Mouse (Mus musculus): ENCODE results near the gene Fgf15.
"Not testable (repeated sequence)": the region's sequence is repeated elsewhere in the genome, so short reads cannot be mapped to it uniquely, and the experiment has no call there.

The Fgf15 gene

DNA sequence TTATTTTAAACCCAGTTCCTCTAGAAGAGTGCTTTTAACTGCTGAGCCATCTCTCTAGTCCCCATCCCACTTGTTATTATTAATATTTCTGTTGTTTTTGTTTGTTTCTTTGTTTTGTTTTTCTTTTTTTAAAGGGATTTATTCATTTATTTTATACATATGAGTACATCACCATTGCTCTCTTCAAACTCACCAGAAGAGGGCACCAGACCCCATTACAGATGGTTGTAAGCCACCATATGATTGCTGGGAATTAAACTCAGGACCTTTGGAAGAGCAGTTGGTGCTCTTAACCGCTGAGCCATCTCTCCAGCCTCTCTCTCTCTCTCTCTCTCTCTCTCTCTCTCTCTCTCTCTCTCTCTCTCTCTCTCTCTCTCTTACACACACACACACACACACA lies 5.7 kb upstream of the Fgf15 start:
- not testable (repeated sequence) for DNase-seq (ENCODE audit: low read depth)

GRCm38 (mm10) chr7:144891863-144892262 lies 4.5 kb upstream of the Fgf15 start:
- no peak for DNase-seq (ENCODE audit: low read depth)

- DNase-seq (ENCODE audit: low read depth): no peak
Measured at GRCm38 (mm10) chr7:144892322-144892721, 4.0 kb upstream of the Fgf15 start.

DNA sequence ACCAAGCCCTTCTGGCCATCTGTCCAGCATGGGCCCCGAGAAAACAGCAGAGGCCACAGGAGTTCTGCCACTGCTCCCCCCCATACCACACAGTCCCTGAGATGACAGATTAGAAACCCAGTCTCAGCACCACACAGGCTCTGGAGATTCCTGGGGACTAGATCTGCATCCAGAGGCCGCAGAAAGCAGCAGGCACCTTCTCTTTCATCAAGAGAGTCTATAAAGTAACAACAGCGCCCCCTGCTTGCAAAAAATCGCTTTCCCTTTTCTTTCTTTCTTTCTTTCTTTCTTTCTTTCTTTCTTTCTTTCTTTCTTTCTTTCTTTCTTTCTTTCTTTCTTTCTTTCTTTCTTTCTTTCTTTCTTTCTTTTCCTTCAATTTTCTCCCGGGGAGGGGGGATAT lies 2.1 kb upstream of the Fgf15 start:
- peak; percentile 17 for DNase-seq (ENCODE audit: low read depth)

- DNase-seq (ENCODE audit: low read depth): no peak
Measured at GRCm38 (mm10) chr7:144894706-144895105, 1.6 kb upstream of the Fgf15 start.

GRCm38 (mm10) chr7:144895305-144896111 lies 823 bp upstream of the Fgf15 start:
- peak; percentile 60 for DNase-seq (ENCODE audit: low read depth)

DNA sequence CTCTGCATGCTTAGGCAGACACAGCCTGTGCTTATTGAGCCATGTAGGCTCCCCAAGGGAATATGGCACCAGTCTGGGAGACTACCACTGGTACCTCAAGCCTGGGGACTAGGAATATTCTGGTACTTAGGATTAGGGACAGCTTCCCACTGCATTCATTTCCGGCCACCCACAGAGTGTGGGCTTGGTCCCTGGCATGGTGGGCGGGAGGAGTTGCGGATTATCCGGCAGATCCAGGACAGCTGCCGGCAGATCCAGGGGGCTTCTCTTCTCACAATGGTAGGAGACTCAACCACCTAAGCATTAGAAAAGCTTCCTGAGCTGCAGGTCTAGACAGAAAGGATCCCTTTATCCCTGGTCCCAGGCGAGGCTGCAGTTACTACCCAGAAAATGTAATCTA lies 2.2 kb downstream of the Fgf15 start:
- DNase-seq (ENCODE audit: low read depth): no peak

- not testable (repeated sequence) for DNase-seq (ENCODE audit: low read depth)
Measured at GRCm38 (mm10) chr7:144905514-144905913, 9.2 kb downstream of the Fgf15 start.

- peak; percentile 82 for DNase-seq (ENCODE audit: low read depth)
Measured at GRCm38 (mm10) chr7:144906708-144907397, 10.5 kb downstream of the Fgf15 start.

DNA sequence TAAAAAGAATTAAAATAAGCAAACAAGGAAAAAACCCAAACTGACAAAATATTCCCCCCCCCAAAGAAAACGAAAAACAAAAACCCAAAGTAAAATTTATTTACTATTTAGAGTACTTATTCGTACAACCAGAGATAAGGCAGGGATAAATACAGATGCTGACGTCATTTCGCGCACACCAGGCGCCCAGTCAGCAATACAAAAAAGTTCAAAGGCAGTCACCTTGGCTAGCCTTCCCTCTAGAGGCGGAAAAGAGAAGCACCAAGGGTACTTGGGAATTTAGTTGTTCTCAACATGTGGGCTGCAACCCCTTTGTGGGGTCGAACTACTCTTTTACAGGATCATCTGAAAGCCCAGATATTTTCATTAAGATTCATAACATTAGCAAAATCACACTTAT lies 11.5 kb downstream of the Fgf15 start:
- peak; percentile 66 for DNase-seq (ENCODE audit: low read depth)

DNA sequence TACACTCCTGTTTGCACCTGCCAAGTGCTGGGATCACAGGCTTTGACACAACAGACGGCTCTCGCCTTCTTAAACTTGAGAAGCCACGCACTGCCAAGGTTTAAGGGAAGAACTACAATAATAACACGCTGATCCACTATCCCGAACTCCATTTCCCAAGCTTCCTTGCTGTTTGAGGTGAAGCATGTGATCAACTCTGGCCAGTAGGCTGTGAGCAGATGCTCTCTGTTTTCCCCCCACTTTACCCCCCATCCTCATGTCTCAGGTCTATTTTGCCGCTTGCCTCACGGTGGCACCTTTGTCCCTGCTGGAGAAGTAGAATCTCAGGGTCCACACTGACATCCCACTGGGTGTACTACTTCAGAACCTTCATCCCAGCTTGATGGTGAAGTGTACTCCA lies 12.4 kb downstream of the Fgf15 start:
- DNase-seq (ENCODE audit: low read depth): no peak

DNA sequence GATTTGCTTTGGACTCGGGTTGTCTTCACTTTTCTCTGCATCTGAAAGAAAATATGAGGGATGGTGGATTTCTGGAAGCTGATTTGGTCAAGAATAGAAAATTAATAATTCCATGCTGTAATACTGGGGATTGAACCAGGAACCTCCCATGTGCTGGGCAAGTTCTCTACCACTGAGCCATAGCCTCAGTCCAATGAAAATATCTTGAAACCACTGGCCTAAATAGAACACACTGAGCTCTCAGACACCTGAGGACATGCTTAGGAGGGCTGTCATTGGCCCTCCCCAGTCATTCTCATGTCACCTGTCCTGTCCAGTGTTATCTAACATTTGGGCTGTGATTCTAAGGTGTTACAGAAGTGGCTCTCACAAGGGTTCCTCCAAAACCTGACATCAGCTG lies 14.8 kb downstream of the Fgf15 start:
- no peak for DNase-seq (ENCODE audit: low read depth)

DNA sequence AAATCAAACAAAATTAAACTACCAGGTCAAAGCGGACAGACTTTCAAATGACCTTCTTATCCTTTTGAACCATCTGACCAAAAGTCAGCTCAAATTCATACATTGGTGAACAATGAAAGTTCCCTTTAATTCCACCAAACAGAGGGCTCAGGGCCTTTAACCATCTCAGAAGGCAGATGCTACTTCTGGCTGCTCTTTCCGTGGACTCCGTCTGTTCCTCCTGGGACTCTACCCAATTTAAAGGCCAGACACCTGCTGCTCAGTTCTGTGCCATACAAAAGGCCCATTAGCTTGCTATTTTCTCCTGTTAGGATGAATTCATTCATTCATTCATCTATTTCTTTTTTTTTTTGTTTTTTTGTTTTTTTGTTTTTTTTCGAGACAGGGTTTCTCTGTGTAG lies 16.6 kb downstream of the Fgf15 start:
- DNase-seq (ENCODE audit: low read depth): no peak

GRCm38 (mm10) chr7:144914296-144914947 lies 18.1 kb downstream of the Fgf15 start:
- DNase-seq (ENCODE audit: low read depth): peak; percentile 65

GRCm38 (mm10) chr7:144914948-144915750 lies 18.8 kb downstream of the Fgf15 start, which contains the start of gene LTO1:
TSS of gene LTO1 (plus strand) at chr7:144915100.
- DNase-seq (ENCODE audit: low read depth): peak; percentile 97

GRCm38 (mm10) chr7:144918823-144919222 lies 22.5 kb downstream of the Fgf15 start:
- no peak for DNase-seq (ENCODE audit: low read depth)

GRCm38 (mm10) chr7:144927591-144927990 lies 31.3 kb downstream of the Fgf15 start:
- DNase-seq (ENCODE audit: low read depth): no peak

DNA sequence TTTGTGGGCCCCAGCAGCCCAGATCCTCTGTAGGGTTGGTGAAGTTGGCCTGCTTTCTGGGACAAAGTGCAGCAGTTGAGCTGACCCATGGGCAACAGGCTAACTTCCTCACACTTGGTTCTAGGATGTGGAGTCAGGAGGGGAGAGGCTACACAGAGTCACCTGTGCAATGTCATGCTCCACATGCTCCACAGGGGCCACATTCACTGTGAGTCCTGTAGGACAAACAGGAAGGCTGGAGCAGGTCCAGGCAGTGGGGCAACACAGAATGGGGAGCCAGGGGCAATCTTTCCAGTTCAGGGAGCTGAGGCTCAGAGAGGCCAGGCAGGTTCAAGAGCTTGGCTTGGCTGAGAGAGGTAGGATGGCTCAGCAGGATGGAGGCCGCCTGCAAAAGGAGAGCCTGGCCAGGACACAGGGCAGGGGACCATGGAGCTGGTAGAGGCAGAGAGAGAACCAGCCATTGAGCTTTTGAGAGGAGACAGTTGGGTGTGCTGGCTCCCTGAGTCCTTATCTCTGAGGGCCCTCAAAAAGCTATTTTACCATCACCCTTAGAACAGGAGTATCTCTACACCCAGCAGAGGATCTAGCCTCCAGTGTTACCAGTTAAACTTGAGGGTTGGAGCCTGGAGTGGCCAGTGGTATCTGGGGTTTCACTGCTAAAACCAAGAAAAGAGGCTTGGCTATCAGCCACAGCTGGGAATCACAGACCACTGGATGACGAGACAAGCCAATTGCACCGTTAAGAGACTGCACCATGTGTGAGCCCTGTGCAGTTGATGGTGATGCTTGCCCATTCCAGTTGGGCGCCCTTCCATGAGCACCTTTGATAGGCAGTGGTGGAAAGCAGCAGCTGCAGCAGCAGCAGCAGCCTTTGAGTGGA lies 31.9 kb downstream of the Fgf15 start:
- no peak for DNase-seq (ENCODE audit: low read depth)

DNA sequence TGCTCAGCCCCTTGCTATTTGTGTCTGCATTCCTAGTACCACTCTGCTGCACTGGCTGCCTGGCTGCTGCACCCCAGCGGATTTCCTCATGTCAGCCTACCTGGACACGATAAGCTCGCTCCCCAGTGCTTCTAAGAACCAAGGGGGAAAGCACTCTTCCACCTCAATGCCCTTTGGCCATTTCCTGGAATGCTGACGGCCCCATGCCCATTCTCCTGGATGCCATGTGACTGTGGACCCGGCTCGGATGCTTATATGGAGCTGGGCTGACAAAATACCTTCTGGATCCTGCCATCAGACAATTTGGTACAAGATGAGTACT lies 32.5 kb downstream of the Fgf15 start:
- no peak for DNase-seq (ENCODE audit: low read depth)

GRCm38 (mm10) chr7:144929506-144929905 lies 33.2 kb downstream of the Fgf15 start:
- no peak for DNase-seq (ENCODE audit: low read depth)

DNA sequence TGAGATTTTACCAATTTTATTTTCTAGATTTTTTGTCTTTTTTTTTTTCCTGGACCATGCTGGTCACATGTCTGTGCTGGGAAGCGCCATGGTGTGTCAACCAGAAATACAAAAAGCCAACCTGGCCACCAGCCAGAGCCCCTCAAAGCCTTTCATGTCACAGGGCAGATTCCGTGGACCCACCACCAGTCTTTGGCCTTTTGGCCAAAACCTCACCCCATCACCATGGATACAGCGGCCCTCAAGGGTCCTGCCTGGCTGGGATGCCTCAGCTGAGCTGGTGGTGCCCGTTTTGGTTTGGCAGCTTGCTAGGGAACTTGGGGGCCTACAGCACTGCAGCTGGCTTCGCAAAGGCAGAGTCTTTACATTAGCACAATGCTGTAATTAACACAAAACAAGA lies 33.6 kb downstream of the Fgf15 start:
- DNase-seq (ENCODE audit: low read depth): no peak
